Mouse (Mus musculus) forebrain, embryonic 13.5 days (tissue): Measurements from ENCODE around the gene Uhmk1. TPM values are rescaled to one million over a fixed set of nuclear protein-coding genes. Genes with fewer than 3 reads are reported as not detected.

Experiments used
- ATAC-seq: fragments of 200-750 bp; cut with Nextera tagmentation; 2 replicates; pipeline ENCODE4 v1.8.0; 2017
- H3K27ac ChIP-seq: fragments of 300-500 bp; sonication (generic); 2 replicates; pipeline ENCODE4 v1.5.1; 2015; ENCODE audit warnings: inconsistent platforms, mild to moderate bottlenecking, moderate library complexity
- H3K27me3 ChIP-seq: fragments of 300-500 bp; sonication (generic); 2 replicates; pipeline ENCODE4 v1.6.1; 2015; ENCODE audit warnings: mild to moderate bottlenecking, inconsistent platforms
- H3K36me3 ChIP-seq: fragments of 300-500 bp; sonication (generic); 2 replicates; pipeline ENCODE4 v1.6.1; 2015; ENCODE audit warnings: mild to moderate bottlenecking, inconsistent platforms; ENCODE audit not compliant: poor library complexity, severe bottlenecking
- H3K4me1 ChIP-seq: fragments of 300-500 bp; sonication (generic); 2 replicates; pipeline ENCODE4 v1.6.1; 2015; ENCODE audit warnings: inconsistent platforms
- H3K4me2 ChIP-seq: fragments of 300-500 bp; sonication (generic); 2 replicates; pipeline ENCODE4 v1.6.1; 2015; ENCODE audit warnings: inconsistent platforms, mild to moderate bottlenecking, moderate library complexity
- H3K4me3 ChIP-seq: fragments of 300-500 bp; sonication (generic); 2 replicates; pipeline ENCODE4 v1.5.1; 2015; ENCODE audit warnings: mild to moderate bottlenecking, inconsistent platforms
- H3K9ac ChIP-seq: fragments of 300-500 bp; sonication (generic); 2 replicates; pipeline ENCODE4 v1.6.1; 2015; ENCODE audit warnings: mild to moderate bottlenecking, inconsistent platforms
- H3K9me3 ChIP-seq: fragments of 300-500 bp; sonication (generic); replicated peaks from 2 replicates; pipeline ENCODE4 v1.6.1; 2016; ENCODE audit warnings: inconsistent platforms
- WGBS: fragments of 180-500 bp; shearing (Covaris S2); methylation state at CpG from one replicate; pipeline ENCODE4 v1.1.7; 2015; 5-methylcytosine and 5-hydroxymethylcytosine counted together
- polyA plus RNA-seq: library from polyadenylated mRNA; unstranded; fragments of >200 nt; fragmentation: Nextera tagmentation; extraction: Ambion mirVana; gene quantifications from 2 replicates; pipeline ENCODE4 v1.2.1, GENCODE M21; 2015

The Uhmk1 gene
- polyA plus RNA-seq, 1 experiment from 2014 or later: 6.1 TPM

DNA sequence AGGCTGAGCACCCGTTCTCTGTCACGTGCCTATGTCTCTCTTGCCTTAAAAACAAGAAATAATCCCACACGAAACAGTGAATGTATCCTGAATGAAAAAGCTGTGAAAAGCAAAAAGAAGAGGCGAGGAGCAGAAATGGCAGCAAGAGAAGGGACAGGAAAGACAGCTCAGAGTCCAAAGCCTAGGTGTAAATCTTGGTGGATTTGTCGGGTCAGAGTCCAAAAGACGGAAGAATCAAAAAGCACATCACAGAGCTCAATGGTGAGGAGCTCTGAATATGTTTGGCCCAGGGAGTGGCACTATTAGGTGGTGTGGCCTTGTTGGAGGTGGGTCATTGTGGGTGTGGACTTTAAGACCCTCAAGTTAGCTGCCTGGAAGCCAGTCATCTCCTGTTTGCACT lies 8.8 kb downstream of the Uhmk1 start:
- Histone ChIP-seq H3K36me3 (peaks cover 73% of the 10 kb centered on the region), H3K4me2 (no peak overlapping the region), H3K9ac (no peak overlapping the region), H3K4me3 (no peak overlapping the region), H3K27ac (no peak overlapping the region), H3K4me1 (no peaks in the 10 kb centered on the region), H3K27me3 (no peaks in the 10 kb centered on the region), H3K9me3 (no peaks in the 10 kb centered on the region)
- ATAC-seq: no peak
- 93% methylated on average over 6 of the region's 6 CpGs for WGBS

DNA sequence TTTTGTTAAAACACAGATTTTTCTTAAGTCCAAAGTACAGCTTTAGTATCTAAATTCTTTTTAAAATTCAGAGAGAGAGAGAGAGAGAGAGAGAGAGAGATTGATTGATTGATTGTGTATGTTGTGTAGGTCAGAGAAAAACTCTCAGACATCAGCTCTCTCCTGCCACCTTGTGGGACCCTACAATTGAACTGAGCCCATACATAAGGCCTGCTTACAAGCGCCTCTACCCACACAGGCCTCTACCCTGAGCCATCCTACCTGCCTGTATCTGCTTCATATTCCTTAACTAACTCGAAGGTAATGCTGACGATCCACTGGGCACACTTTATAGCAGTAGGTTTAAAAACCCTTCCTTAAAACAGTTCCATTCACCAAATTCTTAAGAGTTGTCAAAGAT lies 14.8 kb downstream of the Uhmk1 start:
- 75% methylated on average over 3 of the region's 3 CpGs for WGBS
- no peaks in the 10 kb centered on the region for H3K4me1 ChIP-seq
- H3K4me3 ChIP-seq: no peak overlapping the region
- H3K4me2 ChIP-seq: no peak overlapping the region
- 0 out of 2 replicates have a peak, but pooled peaks have one; percentile 38 for ATAC-seq
- no peaks in the 10 kb centered on the region for H3K27me3 ChIP-seq
- H3K9me3 ChIP-seq: no peaks in the 10 kb centered on the region
- no peak overlapping the region for H3K9ac ChIP-seq
- H3K27ac ChIP-seq: no peak overlapping the region
- peaks cover 66% of the 10 kb centered on the region for H3K36me3 ChIP-seq

DNA sequence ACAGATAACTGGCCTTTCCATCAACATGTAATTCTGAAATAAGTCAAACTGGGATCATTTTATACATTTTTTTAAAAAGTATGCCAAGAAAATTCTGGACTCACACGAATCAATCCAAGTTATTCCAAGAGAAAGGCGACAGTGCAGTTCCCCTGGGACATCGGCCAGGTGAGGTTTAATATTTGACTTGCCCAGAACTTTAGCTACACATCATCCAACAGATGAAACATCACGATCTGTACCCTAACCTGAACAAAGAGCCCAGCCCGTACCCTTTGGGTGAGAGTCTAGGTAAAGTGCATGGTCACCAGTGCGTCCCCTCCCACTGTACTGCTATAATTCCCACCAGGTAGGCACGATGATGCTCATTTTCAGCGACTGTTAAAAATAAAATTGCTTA lies 19.0 kb downstream of the Uhmk1 start:
- no peaks in the 10 kb centered on the region for H3K27me3 ChIP-seq
- ATAC-seq: no peak
- 96% methylated on average over 8 of the region's 8 CpGs for WGBS
- H3K4me1 ChIP-seq: no peaks in the 10 kb centered on the region
- H3K36me3 ChIP-seq: peaks cover 77% of the 10 kb centered on the region
- no peak overlapping the region for H3K4me3 ChIP-seq
- no peaks in the 10 kb centered on the region for H3K9me3 ChIP-seq
- no peak overlapping the region for H3K27ac ChIP-seq
- H3K9ac ChIP-seq: no peak overlapping the region
- H3K4me2 ChIP-seq: no peak overlapping the region

DNA sequence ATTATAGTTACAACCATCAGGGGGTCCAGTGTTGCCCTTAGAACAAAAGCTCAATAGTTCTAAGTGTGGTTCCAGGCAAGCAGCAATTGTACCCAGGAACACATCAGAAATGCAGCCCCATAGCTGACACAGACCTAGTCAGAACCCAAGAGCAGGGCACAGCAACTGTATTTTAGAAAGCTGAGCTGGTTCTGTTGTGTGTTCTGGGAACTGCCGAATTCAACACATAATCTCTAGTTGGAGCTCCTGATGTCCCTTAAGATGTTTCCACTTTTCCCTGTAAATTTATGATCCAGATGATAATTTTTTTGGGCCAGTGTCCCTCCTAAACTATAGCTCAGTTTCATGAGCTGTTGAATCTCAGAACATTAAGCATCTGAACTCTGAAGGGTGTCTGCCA lies 23.3 kb downstream of the Uhmk1 start:
- no peak overlapping the region for H3K4me3 ChIP-seq
- no peak overlapping the region for H3K4me2 ChIP-seq
- ATAC-seq: no peak
- no peaks in the 10 kb centered on the region for H3K4me1 ChIP-seq
- no peaks in the 10 kb centered on the region for H3K9me3 ChIP-seq
- no peak overlapping the region for H3K27ac ChIP-seq
- H3K9ac ChIP-seq: no peak overlapping the region
- WGBS: 89% methylated on average over 1 of the region's 1 CpGs
- H3K27me3 ChIP-seq: no peaks in the 10 kb centered on the region
- H3K36me3 ChIP-seq: peaks cover 45% of the 10 kb centered on the region

DNA sequence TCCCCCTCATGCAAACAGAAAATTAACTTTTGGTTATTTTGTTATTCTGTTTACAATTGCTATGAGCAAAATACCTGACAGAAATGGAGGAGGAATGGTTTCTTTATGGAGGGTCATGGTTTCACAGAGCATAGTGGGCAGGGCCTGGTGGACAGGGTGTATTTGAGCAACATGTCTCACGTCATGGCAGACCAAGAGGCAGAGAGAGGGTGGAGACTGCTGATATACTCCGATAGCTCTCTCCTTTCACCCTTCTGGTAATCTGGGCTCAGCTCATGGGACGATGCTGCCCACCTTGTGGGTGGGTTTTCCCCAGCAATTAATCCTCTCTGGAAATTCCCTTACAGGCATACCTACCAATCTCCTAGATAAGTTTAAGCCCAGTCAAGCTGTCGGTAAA lies 25.0 kb downstream of the Uhmk1 start:
- H3K9ac ChIP-seq: no peak overlapping the region
- H3K4me1 ChIP-seq: no peaks in the 10 kb centered on the region
- no peak overlapping the region for H3K27ac ChIP-seq
- no peaks in the 10 kb centered on the region for H3K9me3 ChIP-seq
- ATAC-seq: no peak
- H3K27me3 ChIP-seq: no peaks in the 10 kb centered on the region
- peaks cover 28% of the 10 kb centered on the region for H3K36me3 ChIP-seq
- H3K4me2 ChIP-seq: no peak overlapping the region
- H3K4me3 ChIP-seq: no peak overlapping the region
- 81% methylated on average over 4 of the region's 4 CpGs for WGBS

GRCm38 (mm10) chr1:170188601-170189000 lies 26.6 kb downstream of the Uhmk1 start:
- WGBS: 87% methylated on average over 11 of the region's 11 CpGs
- Histone ChIP-seq H3K9me3 (no peaks in the 10 kb centered on the region), H3K36me3 (peaks cover 12% of the 10 kb centered on the region), H3K4me2 (no peak overlapping the region), H3K27ac (no peak overlapping the region), H3K9ac (no peak overlapping the region), H3K27me3 (no peaks in the 10 kb centered on the region), H3K4me1 (no peaks in the 10 kb centered on the region), H3K4me3 (no peak overlapping the region)
- ATAC-seq: no peak

DNA sequence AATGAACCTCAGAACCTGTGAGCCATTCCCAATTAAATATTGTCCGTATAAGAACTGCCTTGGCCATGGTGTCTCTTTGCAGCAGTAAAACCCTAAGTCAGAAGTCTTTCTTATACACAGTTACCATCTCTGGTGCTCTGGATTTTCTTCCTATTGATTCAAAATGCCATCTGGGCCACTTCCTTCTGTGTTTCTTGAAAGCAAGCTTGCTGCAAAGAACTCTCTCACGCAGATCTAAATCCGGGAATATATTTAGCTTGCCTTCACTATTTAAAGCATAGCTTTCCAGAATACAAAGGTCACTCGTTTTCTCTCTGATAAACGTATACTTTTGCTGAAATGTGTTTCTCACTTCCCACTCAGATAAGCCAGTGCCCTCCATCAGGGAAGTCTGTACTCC lies 28.7 kb downstream of the Uhmk1 start:
- Histone ChIP-seq H3K4me3 (no peak overlapping the region), H3K27ac (no peak overlapping the region), H3K4me2 (no peak overlapping the region), H3K36me3 (no peaks in the 10 kb centered on the region), H3K9ac (no peak overlapping the region), H3K27me3 (no peaks in the 10 kb centered on the region), H3K9me3 (no peaks in the 10 kb centered on the region), H3K4me1 (no peaks in the 10 kb centered on the region)
- ATAC-seq: no peak
- WGBS: 88% methylated on average over 5 of the region's 5 CpGs

GRCm38 (mm10) chr1:170185137-170185536 lies 30.1 kb downstream of the Uhmk1 start:
- 97% methylated on average over 3 of the region's 3 CpGs for WGBS
- no peak for ATAC-seq
- H3K36me3 ChIP-seq: no peaks in the 10 kb centered on the region
- H3K4me2 ChIP-seq: no peak overlapping the region
- no peak overlapping the region for H3K4me3 ChIP-seq
- no peak overlapping the region for H3K9ac ChIP-seq
- H3K9me3 ChIP-seq: no peaks in the 10 kb centered on the region
- no peaks in the 10 kb centered on the region for H3K27me3 ChIP-seq
- no peak overlapping the region for H3K27ac ChIP-seq
- no peaks in the 10 kb centered on the region for H3K4me1 ChIP-seq

GRCm38 (mm10) chr1:170182706-170183105 lies 32.5 kb downstream of the Uhmk1 start:
- no peak overlapping the region for H3K4me2 ChIP-seq
- H3K27me3 ChIP-seq: no peaks in the 10 kb centered on the region
- H3K9ac ChIP-seq: no peak overlapping the region
- no peak overlapping the region for H3K4me3 ChIP-seq
- H3K27ac ChIP-seq: no peak overlapping the region
- H3K4me1 ChIP-seq: no peaks in the 10 kb centered on the region
- H3K9me3 ChIP-seq: no peaks in the 10 kb centered on the region
- no peak for ATAC-seq
- H3K36me3 ChIP-seq: no peaks in the 10 kb centered on the region

DNA sequence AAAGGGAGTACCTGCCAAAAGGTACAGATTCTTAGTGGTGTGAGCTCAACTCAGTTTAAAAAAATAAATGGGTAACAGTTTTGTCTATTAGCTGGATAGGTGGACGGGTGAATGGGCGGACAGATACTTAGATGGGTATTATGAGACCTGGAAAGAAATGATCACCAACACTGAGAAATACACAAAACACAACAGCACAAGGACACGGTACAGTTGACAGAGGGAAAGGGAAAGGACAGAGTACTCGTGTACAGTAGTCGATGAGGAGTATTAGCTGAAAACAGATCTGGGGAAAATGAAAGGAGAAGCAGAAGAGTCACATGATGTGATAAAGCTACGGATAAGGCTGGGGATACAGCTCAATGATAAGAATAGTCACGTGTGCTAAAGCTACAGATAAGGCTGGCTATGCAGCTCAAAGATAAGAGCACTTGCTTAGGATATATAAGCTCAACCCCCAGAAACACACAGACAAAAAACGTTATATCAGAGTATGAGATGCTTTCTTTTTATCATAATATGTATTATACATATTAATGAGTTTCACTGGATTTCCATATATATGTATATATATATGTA lies 38.4 kb downstream of the Uhmk1 start:
- H3K4me3 ChIP-seq: no peak overlapping the region
- no peaks in the 10 kb centered on the region for H3K27me3 ChIP-seq
- WGBS: 88% methylated on average over 8 of the region's 8 CpGs
- no peak overlapping the region for H3K27ac ChIP-seq
- no peak overlapping the region for H3K9ac ChIP-seq
- H3K4me2 ChIP-seq: no peak overlapping the region
- peaks cover 13% of the 10 kb centered on the region for H3K4me1 ChIP-seq
- no peaks in the 10 kb centered on the region for H3K36me3 ChIP-seq
- H3K9me3 ChIP-seq: no peaks in the 10 kb centered on the region
- no peak for ATAC-seq

GRCm38 (mm10) chr1:170175848-170176247 lies 39.3 kb downstream of the Uhmk1 start:
- WGBS: 60% methylated on average over 6 of the region's 6 CpGs

GRCm38 (mm10) chr1:170174814-170175332 lies 40.3 kb downstream of the Uhmk1 start, which contains the start of gene Uap1:
Uap1 (minus strand) TSS chr1:170174957.
- H3K27me3 ChIP-seq: no peaks in the 10 kb centered on the region
- peak within 1 kb of the TSS; percentile 68 for H3K4me3 ChIP-seq
- no peaks in the 10 kb centered on the region for H3K9me3 ChIP-seq
- H3K36me3 ChIP-seq: no peaks in the 10 kb centered on the region
- peaks cover 13% of the 10 kb centered on the region for H3K4me1 ChIP-seq
- peak; percentile 99 for ATAC-seq
- H3K4me2 ChIP-seq: peak within 1 kb of the TSS; percentile 60
- under 1% methylated on average over 51 of the region's 52 CpGs for WGBS
- H3K9ac ChIP-seq: peak within 1 kb of the TSS; percentile 78
- H3K27ac ChIP-seq: peak within 1 kb of the TSS; percentile 81

More at GRCm38 (mm10) chr1:170175848-170176247, 39.3 kb downstream of the Uhmk1 start:
- no peak overlapping the region for H3K27ac ChIP-seq
- peaks cover 13% of the 10 kb centered on the region for H3K4me1 ChIP-seq
- H3K9ac ChIP-seq: no peak overlapping the region
- H3K27me3 ChIP-seq: no peaks in the 10 kb centered on the region
- no peaks in the 10 kb centered on the region for H3K36me3 ChIP-seq
- H3K9me3 ChIP-seq: no peaks in the 10 kb centered on the region
- no peak for ATAC-seq
- H3K4me2 ChIP-seq: no peak overlapping the region
- H3K4me3 ChIP-seq: no peak overlapping the region
